Mouse (Mus musculus): ENCODE measurements around the gene Hapln4.

DNA sequence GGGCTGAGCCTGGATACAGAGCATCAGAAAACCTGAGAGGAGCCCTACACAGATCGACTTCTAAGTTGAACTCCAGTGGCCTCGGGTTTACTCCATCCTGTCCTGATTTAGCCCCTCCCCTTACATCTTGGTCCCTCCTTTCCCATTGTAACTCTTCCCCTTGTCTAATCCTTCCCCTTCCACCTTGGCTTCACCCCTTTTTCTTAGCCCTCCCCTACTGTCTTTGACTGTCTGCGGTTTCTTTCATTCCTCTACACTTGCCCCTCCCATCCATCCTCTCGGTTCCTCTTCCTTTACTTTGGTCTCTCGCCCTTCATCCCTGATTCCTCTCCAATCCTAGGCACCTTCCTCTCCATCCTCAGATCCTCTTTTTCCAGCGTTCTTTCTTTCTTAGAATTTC, 31.2 kb downstream of the Hapln4 start:
- TF ChIP-seq CTCF (IDR thresholded peaks at IDR 0.05; ENCODE audit: extremely low read depth, insufficient read length, insufficient replicate concordance, low read depth, low read length) (no peak), POLR2A (IDR thresholded peaks at IDR 0.05; ENCODE audit: low read depth, low read length) (no peak)

Data from small intestine, adult 2 months (tissue).